Mouse (Mus musculus) bone marrow, adult 2 months (tissue): ENCODE measurements around the gene Pcsk6.

Experiments used
- CTCF ChIP-seq: fragments of 200-500 bp; IDR thresholded peaks from 2 replicates; pipeline ENCODE4 v1.5.1; 2011; ENCODE audit warnings: low read length, control low read depth; ENCODE audit not compliant: control insufficient read depth, insufficient read depth
- POLR2A ChIP-seq: fragments of 200-500 bp; IDR thresholded peaks from 2 replicates; pipeline ENCODE4 v1.6.1; 2011; ENCODE audit warnings: low read depth, mild to moderate bottlenecking, control low read depth, low read length, borderline replicate concordance; ENCODE audit not compliant: control insufficient read depth

DNA sequence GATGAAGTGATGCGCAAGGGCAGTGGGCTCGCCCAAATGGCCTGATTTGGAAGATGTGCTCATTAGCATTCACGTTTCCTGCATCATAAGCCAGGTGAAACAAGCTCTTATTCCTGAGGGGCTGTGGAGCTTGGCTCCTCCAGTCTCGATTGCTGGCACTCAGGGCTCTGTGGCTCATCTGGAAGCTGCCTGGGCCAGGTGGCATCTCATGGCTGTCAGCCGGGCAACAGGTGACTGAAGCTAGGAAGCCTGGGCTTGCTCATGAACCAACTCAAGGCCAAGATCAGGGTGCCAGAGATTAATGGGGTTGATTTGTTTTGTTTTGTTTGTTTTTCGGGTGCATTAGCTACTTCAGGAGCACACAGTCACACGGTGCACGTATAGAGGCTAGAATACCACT is 231.1 kb downstream of the Pcsk6 start:
- TF ChIP-seq CTCF (no peak), POLR2A (no peak)
